Mouse (Mus musculus): Measurements from ENCODE around the gene Ano1. TPM values are rescaled to one million over a fixed set of nuclear protein-coding genes. Genes with fewer than 3 reads are reported as not detected.

The Ano1 gene
- polyA plus RNA-seq, 1 experiment from 2014 or later = 6.2 TPM

GRCm38 (mm10) chr7:144760228-144760627, 8.5 kb upstream of the Ano1 start:
- Histone ChIP-seq H3K4me3 (ENCODE audit: low read depth, low read length) (no peak overlapping the region), H3K4me2 (replicated peaks; ENCODE audit: low read depth, low read length) (no peak overlapping the region), H3K27ac (ENCODE audit: low read depth, low read length) (no peak overlapping the region), H3K27me3 (ENCODE audit: control insufficient read depth, insufficient read depth, low read length) (no peaks in the 10 kb centered on the region), H3K9ac (ENCODE audit: low read depth, low read length) (no peak overlapping the region), H3K36me3 (ENCODE audit: control insufficient read depth, insufficient read depth, low read length) (no peaks in the 10 kb centered on the region), H3K4me1 (replicated peaks; ENCODE audit: control insufficient read depth, insufficient read depth, low read length) (0 out of 2 replicates have a peak, but pooled peaks cover 2% of the 10 kb centered on the region), H3K9me3 (ENCODE audit: control insufficient read depth, low read length) (no peaks in the 10 kb centered on the region)
- ATAC-seq (ENCODE audit: low FRiP score) (no peak), DNase-seq (ENCODE audit: low spot score) (no peak)
- 64% methylated on average over 9 of the region's 9 CpGs for WGBS

DNA sequence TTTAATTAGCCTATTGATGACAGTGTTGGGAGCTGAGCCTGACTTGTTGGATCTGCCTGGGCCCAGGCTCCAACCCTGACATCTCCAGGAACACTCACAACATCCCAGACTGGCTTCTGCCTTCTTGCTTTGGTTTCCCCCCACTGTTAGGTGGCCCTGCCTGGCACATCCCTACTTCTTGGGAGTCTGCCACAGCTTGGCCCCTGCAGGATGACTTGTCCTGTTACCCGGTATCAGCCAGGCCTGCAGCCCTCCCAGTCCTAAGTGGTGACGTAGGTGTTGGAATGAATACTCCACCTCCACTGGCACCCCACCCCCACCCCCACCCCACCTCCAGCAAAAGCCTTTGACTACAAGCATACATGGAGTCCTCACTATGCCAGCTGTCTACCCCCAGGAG, 7.7 kb upstream of the Ano1 start:
- Histone ChIP-seq H3K4me1 (replicated peaks; ENCODE audit: control insufficient read depth, insufficient read depth, low read length) (0 out of 2 replicates have a peak, but pooled peaks cover 2% of the 10 kb centered on the region), H3K27ac (ENCODE audit: low read depth, low read length) (no peak overlapping the region), H3K9ac (ENCODE audit: low read depth, low read length) (no peak overlapping the region), H3K9me3 (ENCODE audit: control insufficient read depth, low read length) (no peaks in the 10 kb centered on the region), H3K27me3 (ENCODE audit: control insufficient read depth, insufficient read depth, low read length) (no peaks in the 10 kb centered on the region), H3K36me3 (ENCODE audit: control insufficient read depth, insufficient read depth, low read length) (no peaks in the 10 kb centered on the region), H3K4me3 (ENCODE audit: low read depth, low read length) (no peak overlapping the region), H3K4me2 (replicated peaks; ENCODE audit: low read depth, low read length) (no peak overlapping the region)
- ATAC-seq (ENCODE audit: low FRiP score) (no peak), DNase-seq (ENCODE audit: low spot score) (no peak)
- 70% methylated on average over 2 of the region's 2 CpGs for WGBS

DNA sequence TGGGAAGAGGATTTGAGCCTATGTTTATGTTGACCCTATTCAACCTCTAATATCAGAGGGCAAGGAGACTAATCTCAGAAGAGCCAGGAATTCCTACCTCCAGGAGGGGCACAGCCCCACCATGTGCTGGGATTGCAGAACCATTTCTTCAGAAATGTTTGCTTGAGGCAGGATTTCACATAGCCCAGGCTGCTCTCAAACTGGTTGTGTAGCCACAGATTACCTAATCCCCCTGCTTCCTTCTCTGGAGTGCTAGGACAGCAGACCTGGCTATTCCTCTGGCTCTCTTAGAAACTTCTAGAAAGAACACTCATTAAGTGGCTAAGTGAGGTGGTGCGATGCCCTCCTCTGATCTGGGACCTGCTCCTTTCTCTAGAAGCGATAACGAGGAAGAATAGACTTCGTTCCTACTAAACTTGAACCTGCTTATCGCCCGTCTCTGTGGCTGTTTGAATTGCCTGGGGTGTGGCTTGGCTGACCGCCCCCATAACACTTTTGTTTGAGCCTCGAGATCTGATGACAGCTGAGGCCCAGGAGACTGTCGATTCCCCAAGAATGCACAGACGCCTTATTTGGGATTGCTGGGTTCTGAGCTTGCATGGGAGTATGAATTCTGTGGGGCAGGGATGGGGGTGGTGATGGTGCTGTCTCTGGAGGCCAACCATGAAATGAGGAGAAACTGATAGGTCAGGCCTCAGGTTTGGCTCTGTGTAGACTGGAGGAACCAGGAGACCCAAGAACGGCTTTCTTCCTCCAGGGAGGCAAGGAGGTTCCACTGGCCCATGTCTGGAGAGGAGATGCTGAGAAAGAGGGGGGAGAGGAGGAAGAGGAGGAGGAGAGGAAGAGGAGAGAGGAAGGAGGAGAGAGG, 4.0 kb upstream of the Ano1 start:
- no peaks in the 10 kb centered on the region for H3K4me1 ChIP-seq (replicated peaks; ENCODE audit: control insufficient read depth, insufficient read depth, low read length)
- 87% methylated on average over 11 of the region's 11 CpGs for WGBS
- no peak for DNase-seq (ENCODE audit: low spot score)

DNA sequence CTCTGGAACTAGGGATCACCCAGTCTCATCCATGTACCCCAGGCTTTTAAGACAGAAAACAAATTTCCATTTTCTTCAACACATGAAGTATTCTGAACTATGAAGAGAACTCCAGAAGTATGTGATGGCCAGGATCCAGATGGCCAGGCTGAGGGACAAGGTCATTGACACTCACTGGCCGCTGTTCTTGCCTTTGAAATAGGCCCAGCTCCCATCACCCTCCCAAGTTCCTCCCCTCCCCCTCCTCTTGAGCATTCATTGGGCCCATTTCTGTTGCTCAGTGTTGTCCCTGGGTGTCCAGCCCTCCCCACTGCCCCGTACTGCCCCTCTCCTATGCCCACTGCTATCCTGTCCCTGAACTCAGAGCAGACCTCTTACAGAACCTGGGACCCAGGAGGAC, 2.9 kb upstream of the Ano1 start:
- Histone ChIP-seq H3K27ac (ENCODE audit: low read depth, low read length) (no peak overlapping the region), H3K4me3 (ENCODE audit: low read depth, low read length) (no peak overlapping the region), H3K36me3 (ENCODE audit: control insufficient read depth, insufficient read depth, low read length) (no peaks in the 10 kb centered on the region), H3K4me2 (replicated peaks; ENCODE audit: low read depth, low read length) (no peak overlapping the region), H3K4me1 (replicated peaks; ENCODE audit: control insufficient read depth, insufficient read depth, low read length) (no peaks in the 10 kb centered on the region), H3K27me3 (ENCODE audit: control insufficient read depth, insufficient read depth, low read length) (no peaks in the 10 kb centered on the region), H3K9me3 (ENCODE audit: control insufficient read depth, low read length) (no peaks in the 10 kb centered on the region), H3K9ac (ENCODE audit: low read depth, low read length) (no peak overlapping the region)
- ATAC-seq (ENCODE audit: low FRiP score) = no peak
- no peak for DNase-seq (ENCODE audit: low spot score)
- WGBS = 92% methylated on average over 2 of the region's 2 CpGs

More for the DNA sequence above, 4.0 kb upstream of the Ano1 start:
- Histone ChIP-seq H3K27me3 (ENCODE audit: control insufficient read depth, insufficient read depth, low read length) (no peaks in the 10 kb centered on the region), H3K36me3 (ENCODE audit: control insufficient read depth, insufficient read depth, low read length) (no peaks in the 10 kb centered on the region), H3K9me3 (ENCODE audit: control insufficient read depth, low read length) (no peaks in the 10 kb centered on the region), H3K27ac (ENCODE audit: low read depth, low read length) (no peak overlapping the region), H3K4me2 (replicated peaks; ENCODE audit: low read depth, low read length) (no peak overlapping the region), H3K9ac (ENCODE audit: low read depth, low read length) (no peak overlapping the region), H3K4me3 (ENCODE audit: low read depth, low read length) (no peak overlapping the region)
- no peak for ATAC-seq (ENCODE audit: low FRiP score)

DNA sequence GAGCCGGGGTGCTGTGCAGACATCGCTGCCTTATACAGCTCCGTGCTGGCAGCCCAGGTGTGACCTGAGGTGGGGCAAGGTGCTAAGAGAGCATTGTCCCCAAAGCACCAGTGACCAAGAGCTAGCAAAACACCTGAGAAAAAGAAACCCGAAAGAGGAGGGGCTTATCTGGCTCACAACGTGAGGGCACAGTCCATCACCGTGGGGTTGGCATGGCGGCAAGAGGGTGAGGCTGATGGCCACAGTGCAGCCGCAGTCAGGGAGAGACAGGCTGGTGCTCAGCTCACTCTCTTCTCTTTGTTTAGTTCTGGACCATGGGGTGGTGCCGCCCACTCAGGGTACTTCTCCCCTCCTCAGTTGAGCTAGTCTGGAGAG, 1.9 kb upstream of the Ano1 start:
- 85% methylated on average over 9 of the region's 9 CpGs for WGBS
- no peaks in the 10 kb centered on the region for H3K4me1 ChIP-seq (replicated peaks; ENCODE audit: control insufficient read depth, insufficient read depth, low read length)
- H3K9me3 ChIP-seq (ENCODE audit: control insufficient read depth, low read length) = no peaks in the 10 kb centered on the region
- no peaks in the 10 kb centered on the region for H3K27me3 ChIP-seq (ENCODE audit: control insufficient read depth, insufficient read depth, low read length)
- H3K9ac ChIP-seq (ENCODE audit: low read depth, low read length) = no peak overlapping the region
- ATAC-seq (ENCODE audit: low FRiP score) = no peak
- DNase-seq (ENCODE audit: low spot score) = no peak
- no peak overlapping the region for H3K27ac ChIP-seq (ENCODE audit: low read depth, low read length)
- no peak overlapping the region for H3K4me2 ChIP-seq (replicated peaks; ENCODE audit: low read depth, low read length)
- H3K4me3 ChIP-seq (ENCODE audit: low read depth, low read length) = no peak overlapping the region
- no peaks in the 10 kb centered on the region for H3K36me3 ChIP-seq (ENCODE audit: control insufficient read depth, insufficient read depth, low read length)

GRCm38 (mm10) chr7:144752919-144753656, 1.3 kb upstream of the Ano1 start:
- H3K4me1 ChIP-seq (replicated peaks; ENCODE audit: control insufficient read depth, insufficient read depth, low read length) = no peaks in the 10 kb centered on the region
- H3K4me3 ChIP-seq (ENCODE audit: low read depth, low read length) = no peak overlapping the region
- H3K36me3 ChIP-seq (ENCODE audit: control insufficient read depth, insufficient read depth, low read length) = no peaks in the 10 kb centered on the region
- H3K4me2 ChIP-seq (replicated peaks; ENCODE audit: low read depth, low read length) = no peak overlapping the region
- H3K9ac ChIP-seq (ENCODE audit: low read depth, low read length) = no peak overlapping the region
- no peak overlapping the region for H3K27ac ChIP-seq (ENCODE audit: low read depth, low read length)
- no peak for ATAC-seq (ENCODE audit: low FRiP score)
- no peaks in the 10 kb centered on the region for H3K9me3 ChIP-seq (ENCODE audit: control insufficient read depth, low read length)
- no peaks in the 10 kb centered on the region for H3K27me3 ChIP-seq (ENCODE audit: control insufficient read depth, insufficient read depth, low read length)
- 77% methylated on average over 14 of the region's 14 CpGs for WGBS
- no peak for DNase-seq (ENCODE audit: low spot score)

DNA sequence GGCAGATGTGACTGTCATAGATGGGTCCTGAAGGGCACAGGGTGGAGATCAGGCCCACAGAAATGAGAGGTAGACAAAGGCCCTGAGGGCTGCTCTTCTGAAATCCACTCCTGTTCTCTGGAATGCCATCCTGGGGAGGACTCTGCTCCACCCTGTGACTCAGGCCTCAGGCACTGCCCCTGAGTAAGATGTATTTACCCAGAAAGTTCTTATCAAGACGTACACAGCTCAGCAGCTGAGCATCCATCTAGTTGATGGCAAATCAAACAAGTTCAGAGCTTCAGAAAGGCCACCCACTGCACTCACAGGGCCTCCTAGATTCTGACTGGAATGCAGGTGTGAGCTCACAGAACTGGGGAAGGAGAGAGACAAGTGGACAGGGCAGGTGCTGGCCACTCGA, 4.0 kb downstream of the Ano1 start:
- H3K4me1 ChIP-seq (replicated peaks; ENCODE audit: control insufficient read depth, insufficient read depth, low read length) = no peaks in the 10 kb centered on the region
- H3K27me3 ChIP-seq (ENCODE audit: control insufficient read depth, insufficient read depth, low read length) = no peaks in the 10 kb centered on the region
- no peak overlapping the region for H3K27ac ChIP-seq (ENCODE audit: low read depth, low read length)
- H3K9me3 ChIP-seq (ENCODE audit: control insufficient read depth, low read length) = no peaks in the 10 kb centered on the region
- H3K9ac ChIP-seq (ENCODE audit: low read depth, low read length) = no peak overlapping the region
- DNase-seq (ENCODE audit: low spot score) (no peak), ATAC-seq (ENCODE audit: low FRiP score) (no peak)
- 61% methylated on average over 2 of the region's 2 CpGs for WGBS
- no peak overlapping the region for H3K4me3 ChIP-seq (ENCODE audit: low read depth, low read length)
- H3K4me2 ChIP-seq (replicated peaks; ENCODE audit: low read depth, low read length) = no peak overlapping the region
- no peaks in the 10 kb centered on the region for H3K36me3 ChIP-seq (ENCODE audit: control insufficient read depth, insufficient read depth, low read length)

- no peaks in the 10 kb centered on the region for H3K4me1 ChIP-seq (replicated peaks; ENCODE audit: control insufficient read depth, insufficient read depth, low read length)
- no peak overlapping the region for H3K4me2 ChIP-seq (replicated peaks; ENCODE audit: low read depth, low read length)
- ATAC-seq (ENCODE audit: low FRiP score) = no peak
- no peaks in the 10 kb centered on the region for H3K36me3 ChIP-seq (ENCODE audit: control insufficient read depth, insufficient read depth, low read length)
- no peak overlapping the region for H3K27ac ChIP-seq (ENCODE audit: low read depth, low read length)
- WGBS = 83% methylated on average over 4 of the region's 4 CpGs
- no peak for DNase-seq (ENCODE audit: low spot score)
- no peak overlapping the region for H3K4me3 ChIP-seq (ENCODE audit: low read depth, low read length)
- no peak overlapping the region for H3K9ac ChIP-seq (ENCODE audit: low read depth, low read length)
- H3K27me3 ChIP-seq (ENCODE audit: control insufficient read depth, insufficient read depth, low read length) = no peaks in the 10 kb centered on the region
- no peaks in the 10 kb centered on the region for H3K9me3 ChIP-seq (ENCODE audit: control insufficient read depth, low read length)
These were observed 5.3 kb downstream of the Ano1 start for GRCm38 (mm10) chr7:144746466-144746865.

GRCm38 (mm10) chr7:144743874-144744273, 7.9 kb downstream of the Ano1 start:
- ATAC-seq (ENCODE audit: low FRiP score) (no peak), DNase-seq (ENCODE audit: low spot score) (no peak)
- WGBS = 87% methylated on average over 5 of the region's 5 CpGs
- Histone ChIP-seq H3K27me3 (ENCODE audit: control insufficient read depth, insufficient read depth, low read length) (no peaks in the 10 kb centered on the region), H3K4me1 (replicated peaks; ENCODE audit: control insufficient read depth, insufficient read depth, low read length) (no peaks in the 10 kb centered on the region), H3K4me2 (replicated peaks; ENCODE audit: low read depth, low read length) (no peak overlapping the region), H3K9ac (ENCODE audit: low read depth, low read length) (no peak overlapping the region), H3K36me3 (ENCODE audit: control insufficient read depth, insufficient read depth, low read length) (no peaks in the 10 kb centered on the region), H3K4me3 (ENCODE audit: low read depth, low read length) (no peak overlapping the region), H3K27ac (ENCODE audit: low read depth, low read length) (no peak overlapping the region), H3K9me3 (ENCODE audit: control insufficient read depth, low read length) (no peaks in the 10 kb centered on the region)
